Mouse (Mus musculus): ENCODE results near the gene Ly6g6c. TPM values are rescaled to one million over a fixed set of nuclear protein-coding genes. Genes with fewer than 3 reads are reported as not detected.

The Ly6g6c gene
- total RNA-seq, 2 experiments from 2014 or later = not detected

- intact Hi-C loops (cut with DNase I) = no loop called here
- DNase-seq (ENCODE audit: low spot score in 2 of 2) = no peak
Observed at GRCm38 (mm10) chr17:35100196-35100765, 35.1 kb downstream of the Ly6g6c start.

- no peak for DNase-seq (ENCODE audit: low spot score in 2 of 2)
- intact Hi-C loops (cut with DNase I) = no loop called here
Observed at GRCm38 (mm10) chr17:35101161-35101560, 36.0 kb downstream of the Ly6g6c start.

GRCm38 (mm10) chr17:35102299-35102698 is 37.1 kb downstream of the Ly6g6c start:
- intact Hi-C loops (cut with DNase I) = no loop called here
- DNase-seq (ENCODE audit: low spot score in 2 of 2) = no peak

- no peak for DNase-seq (ENCODE audit: low spot score in 2 of 2)
- intact Hi-C loops (cut with DNase I) = no loop called here
Observed at GRCm38 (mm10) chr17:35103221-35103690, 38.1 kb downstream of the Ly6g6c start.

- no peak for DNase-seq (ENCODE audit: low spot score in 2 of 2)
- intact Hi-C loops (cut with DNase I) = no loop called here
Observed at GRCm38 (mm10) chr17:35104079-35104478, 38.9 kb downstream of the Ly6g6c start.

GRCm38 (mm10) chr17:35104754-35105153 is 39.6 kb downstream of the Ly6g6c start:
- no peak for DNase-seq (ENCODE audit: low spot score in 2 of 2)
- intact Hi-C loops (cut with DNase I) = no loop called here

GRCm38 (mm10) chr17:35105740-35106389 is 40.7 kb downstream of the Ly6g6c start:
- intact Hi-C loops (cut with DNase I) = loop anchor here (1.0 kb wide), 1 partner anchor 85 kb away; no protein-coding TSS in a partner anchor
- DNase-seq (ENCODE audit: low spot score in 2 of 2) = no peak

- intact Hi-C loops (cut with DNase I) = loop anchor here (1.0 kb wide), 1 partner anchor 85 kb away; no protein-coding TSS in a partner anchor
- no peak for DNase-seq (ENCODE audit: low spot score in 2 of 2)
Observed at GRCm38 (mm10) chr17:35106522-35106921, 41.3 kb downstream of the Ly6g6c start.

GRCm38 (mm10) chr17:35108097-35108496 is 42.9 kb downstream of the Ly6g6c start, which contains the start of gene Ly6g5c:
TSS of gene Ly6g5c (plus strand) at chr17:35108279.
- DNase-seq (ENCODE audit: low spot score in 2 of 2) = no peak
- intact Hi-C loops (cut with DNase I) = no loop called here

GRCm38 (mm10) chr17:35111774-35112173 is 46.6 kb downstream of the Ly6g6c start:
- no peak for DNase-seq (ENCODE audit: low spot score in 2 of 2)
- intact Hi-C loops (cut with DNase I) = no loop called here

- no peak for DNase-seq (ENCODE audit: low spot score in 2 of 2)
- intact Hi-C loops (cut with DNase I) = no loop called here
Observed at GRCm38 (mm10) chr17:35115046-35116019, 50.1 kb downstream of the Ly6g6c start, which contains the start of gene Ly6g5b. TSS of gene Ly6g5b (minus strand) at chr17:35115428.

Other genes with a start within 250 kb of the Ly6g6c start
- gene Stk19, start 228.4 kb upstream of the Ly6g6c start, total RNA-seq (2021) = 10 to 100 TPM; 50.2 to 58.6 TPM
- gene Dxo, start 228.4 kb upstream of the Ly6g6c start, total RNA-seq (2021) = 10 to 100 TPM; 39.4 to 45.4 TPM
- gene Skiv2l, start 215.2 kb upstream of the Ly6g6c start, total RNA-seq (2021) = 10 to 100 TPM; 58.5 to 72.2 TPM
- gene Nelfe, start 215.0 kb upstream of the Ly6g6c start, total RNA-seq (2021) = 10 to 100 TPM; 35.5 to 36.6 TPM
- under 1 TPM in 1 of 2 experiments, not detected in 1; 0.63 TPM for gene Cfb, start 202.9 kb upstream of the Ly6g6c start, total RNA-seq (2021)
- 1 to 10 TPM; 6.5 to 8.6 TPM for gene Zbtb12, start 185.9 kb upstream of the Ly6g6c start, total RNA-seq (2021)
- not detected for gene Gm20547, start 183.3 kb upstream of the Ly6g6c start, total RNA-seq (2021)
- 1 to 10 TPM; 2.4 to 2.5 TPM for gene C2, start 167.1 kb upstream of the Ly6g6c start, total RNA-seq (2021)
- gene Ehmt2, start 166.9 kb upstream of the Ly6g6c start, total RNA-seq (2021) = 100 to 1,000 TPM; 162 to 194 TPM
- gene Slc44a4, start 150.9 kb upstream of the Ly6g6c start, total RNA-seq (2021) = under 1 TPM; 0.23 to 0.69 TPM
- 10 to 100 TPM; 43.8 to 47.2 TPM for gene Neu1, start 134.1 kb upstream of the Ly6g6c start, total RNA-seq (2021)
- 10 to 100 TPM; 12.9 to 23.4 TPM for gene Hspa1b, start 106.2 kb upstream of the Ly6g6c start, total RNA-seq (2021)
- gene Gm20481, start 95.5 kb upstream of the Ly6g6c start, total RNA-seq (2021) = not detected
- 10 to 100 TPM; 11.9 to 13.7 TPM for gene Hspa1a, start 93.2 kb upstream of the Ly6g6c start, total RNA-seq (2021)
- under 1 TPM in 1 of 2 experiments, not detected in 1; 0.32 TPM for gene Hspa1l, start 92.7 kb upstream of the Ly6g6c start, total RNA-seq (2021)
- gene Lsm2, start 83.5 kb upstream of the Ly6g6c start, total RNA-seq (2021) = 10 to 100 TPM; 19.4 to 19.8 TPM
- gene Vars, start 64.4 kb upstream of the Ly6g6c start, total RNA-seq (2021) = 10 to 100 TPM; 38.2 to 47.2 TPM
- under 1 TPM; 0.48 to 0.57 TPM for gene Vwa7, start 48.8 kb upstream of the Ly6g6c start, total RNA-seq (2021)
- under 1 TPM in 1 of 2 experiments, not detected in 1; 0.79 TPM for gene Sapcd1, start 37.4 kb upstream of the Ly6g6c start, total RNA-seq (2021)
- gene Msh5, start 18.6 kb upstream of the Ly6g6c start, total RNA-seq (2021) = under 1 TPM in 1 of 2 experiments, not detected in 1; 0.66 TPM
- gene Clic1, start 15.4 kb upstream of the Ly6g6c start, total RNA-seq (2021) = 1 to 10 TPM; 8.4 to 8.5 TPM
- 10 to 100 TPM; 13.9 to 14.0 TPM for gene Ddah2, start 6.4 kb upstream of the Ly6g6c start, total RNA-seq (2021)
- gene Mpig6b, start 796 bp downstream of the Ly6g6c start, total RNA-seq (2021) = not detected
- 1 to 10 TPM; 3.8 to 3.9 TPM for gene Ly6g6e, start 11.5 kb downstream of the Ly6g6c start, total RNA-seq (2021)
- gene Ly6g6d, start 12.7 kb downstream of the Ly6g6c start, total RNA-seq (2021) = 1 to 10 TPM in 1 of 2 experiments, under 1 TPM in 1; 0.63 to 1.5 TPM
- not detected for gene Ly6g6f, start 20.2 kb downstream of the Ly6g6c start, total RNA-seq (2021)
- 100 to 1,000 TPM; 115 to 117 TPM for gene Abhd16a, start 23.9 kb downstream of the Ly6g6c start, total RNA-seq (2021)
- not detected for gene Ly6g5c, start 42.9 kb downstream of the Ly6g6c start, total RNA-seq (2021)
- under 1 TPM in 1 of 2 experiments, not detected in 1; 0.45 TPM for gene Ly6g5b, start 50.0 kb downstream of the Ly6g6c start, total RNA-seq (2021)
- 10 to 100 TPM; 15.5 to 19.0 TPM for gene Gpank1, start 56.1 kb downstream of the Ly6g6c start, total RNA-seq (2021)
- 100 to 1,000 TPM; 174 to 177 TPM for gene Csnk2b, start 56.7 kb downstream of the Ly6g6c start, total RNA-seq (2021)
- 10 to 100 TPM; 26.7 to 31.0 TPM for gene D17H6S53E, start 61.0 kb downstream of the Ly6g6c start, total RNA-seq (2021)
- gene Apom, start 66.7 kb downstream of the Ly6g6c start, total RNA-seq (2021) = not detected
- 100 to 1,000 TPM; 302 to 324 TPM for gene Bag6, start 69.8 kb downstream of the Ly6g6c start, total RNA-seq (2021)
- gene Prrc2a, start 99.5 kb downstream of the Ly6g6c start, total RNA-seq (2021) = 100 to 1,000 TPM; 261 to 307 TPM
- gene Aif1, start 110.7 kb downstream of the Ly6g6c start, total RNA-seq (2021) = 10 to 100 TPM in 1 of 2 experiments, 1 to 10 TPM in 1; 9.1 to 13.0 TPM
- gene Lst1, start 123.1 kb downstream of the Ly6g6c start, total RNA-seq (2021) = 1 to 10 TPM; 8.6 to 9.9 TPM
- 1 to 10 TPM; 1.1 to 1.3 TPM for gene Ltb, start 129.1 kb downstream of the Ly6g6c start, total RNA-seq (2021)
- under 1 TPM in 1 of 2 experiments, not detected in 1; 0.25 TPM for gene Tnf, start 136.6 kb downstream of the Ly6g6c start, total RNA-seq (2021)
- 1 to 10 TPM in 1 of 2 experiments, under 1 TPM in 1; 0.44 to 1.1 TPM for gene Lta, start 140.0 kb downstream of the Ly6g6c start, total RNA-seq (2021)
- not detected for gene Gm16181, start 155.4 kb downstream of the Ly6g6c start, total RNA-seq (2021)
- 100 to 1,000 TPM; 514 to 593 TPM for gene Atp6v1g2, start 168.3 kb downstream of the Ly6g6c start, total RNA-seq (2021)
- 10 to 100 TPM; 15.5 to 16.6 TPM for gene Nfkbil1, start 170.4 kb downstream of the Ly6g6c start, total RNA-seq (2021)
- 100 to 1,000 TPM; 189 to 214 TPM for gene Ddx39b, start 176.4 kb downstream of the Ly6g6c start, total RNA-seq (2021)
- gene H2-D1, start 197.3 kb downstream of the Ly6g6c start, total RNA-seq (2021) = 10 to 100 TPM; 19.6 to 23.3 TPM